Mouse (Mus musculus) heart, adult 2 months (tissue): Measurements from ENCODE around the gene Kcnh7.

ENCODE experiments used
- CTCF ChIP-seq: fragments of 200-600 bp; IDR thresholded peaks from 2 replicates; pipeline ENCODE4 v1.8.1; 2022; ENCODE audit warnings: antibody characterized with exemption, mild to moderate bottlenecking, moderate library complexity
- EP300 ChIP-seq: fragments of 200-500 bp; IDR thresholded peaks from 2 replicates; pipeline ENCODE4 v1.6.1; 2011; ENCODE audit warnings: low read depth, low read length, control low read depth; ENCODE audit not compliant: insufficient read depth

DNA sequence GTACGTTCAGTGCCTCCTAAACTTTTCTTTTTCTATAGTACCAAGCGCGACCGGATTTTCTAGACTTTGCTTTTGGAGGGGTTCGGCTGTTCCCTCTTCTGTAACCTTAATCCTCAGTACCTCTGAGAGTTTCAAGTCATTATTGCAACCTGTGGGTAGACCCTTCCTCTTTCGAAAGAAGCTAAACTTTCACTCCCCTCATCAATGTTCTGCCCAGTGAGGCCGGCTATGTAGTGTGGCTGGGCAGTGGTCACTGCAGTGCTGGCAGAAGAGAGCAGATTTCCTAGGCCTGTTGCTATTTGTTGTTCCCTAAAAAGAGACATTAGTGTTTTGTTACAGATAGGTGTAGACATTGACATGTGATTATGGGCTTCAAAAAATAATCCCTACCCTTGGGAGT, 519.2 kb downstream of the Kcnh7 start:
- TF ChIP-seq CTCF (no peak), EP300 (no peak)
